Mouse (Mus musculus) layer of hippocampus, adult 2 months (tissue): Measurements from ENCODE around the gene E2f3. TPM values are rescaled to one million over a fixed set of nuclear protein-coding genes. Genes with fewer than 3 reads are reported as not detected.

Experiments used
- DNase-seq, 2 experiments: peaks; one replicate each; pipeline ENCODE4 v3.0.0; 2022; ENCODE audit warnings: low spot score in 2 of 2
- H3K27ac ChIP-seq: fragments of 200-600 bp; 2 replicates; pipeline ENCODE4 v1.8.1; 2022
- H3K4me3 ChIP-seq: fragments of 200-600 bp; 2 replicates; pipeline ENCODE4 v1.8.1; 2022; ENCODE audit warnings: mild to moderate bottlenecking
- CTCF ChIP-seq: fragments of 200-600 bp; conservative IDR thresholded peaks from 2 replicates; pipeline ENCODE4 v1.8.1; 2022; ENCODE audit warnings: antibody characterized with exemption, mild to moderate bottlenecking, moderate library complexity
- total RNA-seq, 2 experiments: library from RNA; stranded (reverse); gene quantifications; 2 replicates each; pipeline ENCODE4 v1.2.3; 2021

The E2f3 gene
- total RNA-seq, 2 experiments from 2014 or later, result 24.6 to 25.2 TPM

GRCm38 (mm10) chr13:29943541-29944039 lies 42.3 kb downstream of the E2f3 start:
- H3K27ac ChIP-seq, result 0 out of 2 replicates have a peak overlapping the region, but pooled peaks have one; percentile 20

GRCm38 (mm10) chr13:29940071-29940470 lies 45.8 kb downstream of the E2f3 start:
- DNase-seq, result no peak
- TF ChIP-seq CTCF, result no peak
- no peak overlapping the region for H3K4me3 ChIP-seq
- H3K27ac ChIP-seq, result no peak overlapping the region

More at GRCm38 (mm10) chr13:29943541-29944039, 42.3 kb downstream of the E2f3 start:
- no peak overlapping the region for H3K4me3 ChIP-seq
- TF ChIP-seq CTCF, result no peak
- DNase-seq, result no peak

DNA sequence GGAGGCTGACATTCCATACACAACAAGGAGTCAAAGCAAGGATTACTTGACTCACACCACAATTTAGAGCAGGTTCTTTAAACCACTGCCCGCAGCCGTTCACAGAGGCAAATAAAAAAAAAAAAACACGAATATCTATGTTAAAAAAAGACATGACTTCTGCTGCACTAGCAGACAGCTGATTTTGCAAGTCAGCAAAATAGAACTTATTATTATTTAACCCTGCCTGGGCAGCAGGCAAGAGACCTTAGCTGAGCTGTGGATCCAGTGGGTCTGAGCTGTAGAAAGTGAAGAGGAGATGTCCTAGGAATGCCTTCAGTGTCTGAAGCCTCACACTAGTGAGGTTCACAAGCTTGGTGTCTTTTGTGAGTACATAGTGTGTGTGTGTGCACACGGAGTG lies 46.5 kb downstream of the E2f3 start:
- no peak overlapping the region for H3K27ac ChIP-seq
- no peak for TF ChIP-seq CTCF
- H3K4me3 ChIP-seq, result no peak overlapping the region
- no peak for DNase-seq

- Histone ChIP-seq H3K27ac (no peak overlapping the region), H3K4me3 (no peak overlapping the region)
- no peak for DNase-seq
- TF ChIP-seq CTCF, result no peak
Measured at GRCm38 (mm10) chr13:29938776-29939175, 47.1 kb downstream of the E2f3 start.

DNA sequence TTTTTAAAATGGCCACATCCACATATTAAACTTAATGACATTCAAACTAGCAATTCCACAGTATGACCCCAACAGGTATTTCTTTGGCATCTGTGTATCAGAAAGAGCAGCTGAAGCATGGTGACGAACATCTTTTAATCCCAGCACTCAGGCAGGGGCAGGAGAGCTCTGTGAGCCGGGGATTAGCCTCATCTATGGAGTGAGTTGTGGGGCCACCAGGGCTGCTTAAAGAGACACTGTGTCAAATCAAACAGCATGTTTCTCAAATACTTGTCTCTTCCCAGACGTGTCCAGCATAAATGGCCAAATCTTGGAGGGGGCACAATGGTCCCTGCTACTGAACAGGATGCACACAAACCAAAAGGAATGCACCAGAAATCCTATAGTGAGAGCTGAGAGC lies 59.7 kb downstream of the E2f3 start:
- H3K4me3 ChIP-seq, result no peak overlapping the region
- no peak for TF ChIP-seq CTCF
- DNase-seq, result no peak
- H3K27ac ChIP-seq, result no peak overlapping the region

GRCm38 (mm10) chr13:29919841-29920240 lies 66.0 kb downstream of the E2f3 start:
- Histone ChIP-seq H3K4me3 (no peak overlapping the region), H3K27ac (no peak overlapping the region)
- DNase-seq, result no peak
- TF ChIP-seq CTCF, result no peak

DNA sequence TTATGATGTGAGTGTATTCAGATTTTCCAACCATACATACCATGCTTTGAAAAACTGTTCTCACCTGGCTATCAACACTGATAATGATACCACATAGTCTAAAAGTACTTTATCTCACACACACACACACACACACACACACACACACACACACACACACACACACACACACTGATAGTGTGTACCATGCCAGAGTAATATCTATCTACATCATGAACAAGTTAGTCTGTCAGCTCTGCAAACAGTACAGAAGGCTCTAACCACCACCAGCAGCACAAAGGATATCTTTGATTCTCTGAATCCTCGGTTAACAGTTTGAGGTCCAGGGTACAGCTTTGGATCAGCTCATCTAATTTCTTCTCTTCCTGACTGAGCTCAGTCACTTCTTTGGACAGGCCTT lies 69.3 kb downstream of the E2f3 start:
- no peak for DNase-seq
- no peak overlapping the region for H3K4me3 ChIP-seq
- H3K27ac ChIP-seq, result no peak overlapping the region
- no peak for TF ChIP-seq CTCF

DNA sequence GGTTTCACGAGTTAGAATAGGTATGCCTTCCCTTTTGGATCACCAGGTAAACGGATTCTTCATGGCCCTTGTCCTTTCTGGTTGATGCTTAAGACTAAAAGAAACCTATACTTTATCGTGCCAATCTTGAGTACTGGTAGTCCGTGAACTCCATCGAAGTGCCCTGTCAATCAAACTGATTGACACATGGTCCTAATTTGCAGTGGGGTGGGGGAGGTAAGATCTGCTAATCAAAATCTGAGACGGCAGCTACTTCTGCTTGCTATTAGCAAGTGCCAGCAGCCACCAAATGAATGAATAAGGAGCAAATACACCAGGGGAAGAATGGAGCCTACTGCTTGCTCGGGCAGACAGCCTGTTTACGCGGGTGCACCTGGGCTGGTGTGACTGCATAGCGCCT lies 72.3 kb downstream of the E2f3 start:
- DNase-seq, result no peak
- no peak overlapping the region for H3K4me3 ChIP-seq
- no peak overlapping the region for H3K27ac ChIP-seq
- TF ChIP-seq CTCF, result no peak

DNA sequence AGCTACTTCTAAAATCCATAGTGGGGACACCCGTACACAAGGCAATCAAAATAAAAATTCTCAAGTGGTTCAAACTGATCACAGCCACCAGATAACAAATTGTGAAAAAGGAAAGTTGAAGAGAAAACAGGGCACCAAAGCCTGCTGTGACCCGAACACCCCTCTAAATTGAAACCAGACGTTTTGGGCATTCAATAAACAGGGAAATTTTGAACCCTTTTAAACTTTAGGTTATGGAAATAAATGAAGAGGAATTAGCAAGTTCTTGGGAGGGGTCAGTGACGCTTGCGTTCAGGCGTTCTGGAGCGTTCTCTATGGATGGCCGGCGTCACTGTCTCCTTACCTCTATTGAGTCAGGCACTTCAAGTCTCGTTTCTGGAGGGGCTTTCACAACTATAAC lies 72.8 kb downstream of the E2f3 start:
- Histone ChIP-seq H3K27ac (no peak overlapping the region), H3K4me3 (no peak overlapping the region)
- no peak for DNase-seq
- TF ChIP-seq CTCF, result no peak

- DNase-seq, result no peak
- Histone ChIP-seq H3K27ac (no peak overlapping the region), H3K4me3 (no peak overlapping the region)
- TF ChIP-seq CTCF, result no peak
Measured at GRCm38 (mm10) chr13:29912251-29912650, 73.6 kb downstream of the E2f3 start.

DNA sequence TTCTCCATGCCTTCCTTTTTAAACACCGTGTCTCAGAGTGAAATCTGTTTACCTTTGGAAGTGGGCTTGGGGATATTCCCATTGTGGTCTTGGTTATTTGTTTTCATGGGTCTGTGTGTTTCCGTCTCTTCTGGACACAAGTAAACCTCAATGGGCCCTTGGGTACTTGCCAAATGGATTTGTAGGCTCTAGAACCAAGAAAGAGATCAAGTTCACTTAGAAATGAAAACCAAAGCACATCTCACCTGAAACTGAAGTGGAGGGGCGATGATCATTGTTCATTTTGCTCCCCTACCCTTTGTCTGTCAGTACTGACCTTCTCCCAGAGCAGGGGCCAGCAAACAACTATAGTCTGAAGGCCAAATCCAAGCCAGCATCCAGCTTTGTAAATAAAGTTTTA lies 74.7 kb downstream of the E2f3 start:
- no peak for DNase-seq

DNA sequence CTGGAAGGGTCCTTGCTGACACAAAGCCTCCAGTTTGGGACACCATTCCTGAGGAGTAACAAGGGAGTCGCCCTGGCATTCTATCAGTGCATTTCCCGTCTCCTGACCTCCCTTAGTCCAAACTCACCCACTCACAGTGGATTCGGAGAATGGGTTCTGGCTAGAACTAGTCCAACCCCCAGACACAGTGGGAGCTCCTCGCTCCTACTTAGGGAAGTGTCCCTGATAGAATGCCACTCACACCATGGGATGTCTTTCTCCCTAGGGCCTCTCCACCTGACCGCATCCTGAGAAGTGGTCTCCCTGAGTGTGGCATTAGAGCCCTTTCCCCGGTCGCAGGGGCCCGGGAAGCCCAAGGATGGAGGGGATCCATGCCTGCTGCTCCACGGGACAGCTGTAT lies 77.4 kb downstream of the E2f3 start:
- DNase-seq, result no peak
- Histone ChIP-seq H3K27ac (no peak overlapping the region), H3K4me3 (no peak overlapping the region)
- TF ChIP-seq CTCF, result no peak

More for the DNA sequence above, 74.7 kb downstream of the E2f3 start:
- H3K4me3 ChIP-seq, result no peak overlapping the region
- H3K27ac ChIP-seq, result no peak overlapping the region
- TF ChIP-seq CTCF, result no peak

DNA sequence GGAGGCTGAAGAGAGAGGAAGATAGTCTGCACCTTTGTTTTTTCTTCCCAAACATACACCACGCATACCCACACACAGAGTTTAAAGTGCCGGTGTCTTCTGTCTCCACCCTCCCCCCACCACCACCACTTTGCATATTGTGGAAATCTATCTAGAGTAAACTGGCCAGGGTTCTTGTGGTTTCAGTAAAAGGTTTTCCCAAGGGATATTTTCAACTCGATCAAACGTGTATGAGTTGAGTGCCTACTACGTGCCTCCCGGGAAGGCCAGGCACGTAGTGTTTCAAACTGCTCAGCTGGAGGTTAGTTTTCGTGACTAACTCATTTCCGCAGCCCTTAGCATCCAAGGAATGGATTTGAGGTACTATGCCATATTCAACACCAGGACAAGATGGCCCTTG lies 77.9 kb downstream of the E2f3 start:
- DNase-seq, result no peak
- TF ChIP-seq CTCF, result no peak
- no peak overlapping the region for H3K4me3 ChIP-seq
- no peak overlapping the region for H3K27ac ChIP-seq

DNA sequence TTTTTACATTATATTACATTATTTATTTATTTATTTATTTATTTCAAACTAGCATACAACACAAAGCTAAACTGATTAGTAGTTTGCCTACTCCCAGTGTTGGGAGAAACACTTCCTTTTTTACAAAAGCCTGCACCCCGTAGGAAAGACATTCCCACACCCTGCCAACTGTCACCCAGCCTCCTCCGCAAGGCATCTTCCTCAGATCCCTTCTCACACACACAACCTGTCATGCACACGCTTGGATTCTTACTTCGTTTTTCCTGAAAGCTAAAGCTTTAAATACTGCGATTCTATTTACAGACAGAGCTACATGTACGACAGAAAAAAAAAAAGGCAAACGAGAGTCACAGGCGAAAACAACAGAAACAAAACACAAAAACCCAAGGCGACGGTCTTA lies 79.1 kb downstream of the E2f3 start:
- Histone ChIP-seq H3K27ac (no peak overlapping the region), H3K4me3 (no peak overlapping the region)
- no peak for TF ChIP-seq CTCF
- no peak for DNase-seq

GRCm38 (mm10) chr13:29903341-29903740 lies 82.5 kb downstream of the E2f3 start:
- TF ChIP-seq CTCF, result no peak
- Histone ChIP-seq H3K27ac (no peak overlapping the region), H3K4me3 (no peak overlapping the region)
- no peak for DNase-seq
